Mouse (Mus musculus): ENCODE measurements around the gene Sgsm2.

The Sgsm2 gene

DNA sequence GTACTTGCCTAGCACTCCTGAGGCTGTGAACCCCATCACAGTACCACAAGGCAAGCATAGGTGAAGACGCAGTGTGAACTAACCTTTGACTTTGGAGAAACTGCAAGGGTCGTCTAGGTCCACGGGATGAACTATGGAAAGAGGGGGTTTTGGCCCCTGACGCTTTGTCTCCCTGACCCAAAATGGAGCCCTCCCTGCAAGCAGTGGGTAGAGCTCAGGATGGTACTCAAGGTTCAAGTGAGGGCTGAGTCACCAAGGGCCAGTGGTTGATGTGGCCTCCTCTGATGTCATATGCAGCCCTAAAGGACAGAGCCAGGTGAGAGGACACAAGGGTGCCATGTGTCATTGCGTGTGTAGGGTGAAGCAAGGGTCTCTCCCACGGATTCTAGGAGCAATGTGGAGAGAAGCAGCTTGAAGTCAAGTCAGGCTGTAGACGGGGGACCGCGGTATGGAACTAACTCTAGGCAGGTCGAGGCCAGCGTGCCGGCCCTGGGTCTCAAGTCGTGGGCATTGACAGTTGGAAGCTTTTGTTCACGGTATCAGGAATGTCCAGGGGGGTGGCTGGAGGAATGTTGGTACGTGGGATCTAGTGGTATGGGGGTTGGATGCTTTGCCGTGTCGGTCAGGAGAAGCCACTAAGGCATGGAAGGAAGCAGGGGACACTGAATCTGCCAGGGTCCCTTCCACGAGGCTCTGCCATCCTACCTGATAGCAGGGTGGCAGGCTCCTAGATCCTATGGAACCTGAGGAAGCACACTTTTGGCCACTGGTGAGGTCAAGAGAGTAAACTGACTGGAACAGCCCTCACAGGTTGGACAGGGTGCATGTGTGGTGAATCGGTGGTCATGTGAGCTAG, 56.8 kb downstream of the Sgsm2 start:
- DNase-seq = peak; percentile 46

DNA sequence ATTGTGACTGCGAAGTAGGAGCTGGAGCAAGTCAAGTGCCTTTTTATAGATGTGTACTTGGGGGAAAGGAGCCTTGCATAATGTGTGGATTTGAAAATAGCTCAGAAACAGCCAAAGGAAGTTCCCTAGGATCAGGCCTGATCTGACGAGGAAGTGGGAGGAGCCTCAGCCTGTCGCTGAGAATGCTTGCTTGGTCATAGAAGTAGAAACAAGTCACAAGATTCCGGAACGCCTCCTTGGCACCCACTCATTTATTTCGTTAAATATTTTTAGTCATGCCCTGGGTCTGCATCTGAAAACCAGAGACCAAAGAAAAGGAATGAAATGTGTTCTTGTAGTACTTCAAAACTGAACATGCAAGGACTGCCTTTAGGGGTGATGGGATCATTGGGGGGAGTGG, 57.9 kb downstream of the Sgsm2 start:
- DNase-seq = peak; percentile 78

DNA sequence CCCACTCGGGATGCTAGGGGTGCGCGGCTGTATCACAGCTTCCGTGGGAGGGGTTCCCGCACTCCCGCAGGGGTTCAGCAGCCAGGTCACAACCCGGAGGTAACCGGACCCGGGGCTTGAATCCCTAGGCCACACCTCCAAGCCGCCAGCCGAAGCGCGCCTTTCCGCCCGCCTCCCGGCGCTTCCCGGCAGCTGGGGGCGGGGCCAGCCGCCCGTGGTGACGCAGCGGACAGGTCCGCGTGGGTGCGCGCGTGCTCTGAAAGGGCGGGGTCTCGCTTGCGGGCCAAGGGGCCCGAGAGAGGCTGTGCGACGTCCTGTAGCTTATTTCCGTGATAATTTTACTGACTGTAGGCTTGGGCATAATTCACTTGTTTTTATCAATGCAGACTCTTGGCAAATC, 58.4 kb downstream of the Sgsm2 start:
- DNase-seq = peak; percentile 95

DNA sequence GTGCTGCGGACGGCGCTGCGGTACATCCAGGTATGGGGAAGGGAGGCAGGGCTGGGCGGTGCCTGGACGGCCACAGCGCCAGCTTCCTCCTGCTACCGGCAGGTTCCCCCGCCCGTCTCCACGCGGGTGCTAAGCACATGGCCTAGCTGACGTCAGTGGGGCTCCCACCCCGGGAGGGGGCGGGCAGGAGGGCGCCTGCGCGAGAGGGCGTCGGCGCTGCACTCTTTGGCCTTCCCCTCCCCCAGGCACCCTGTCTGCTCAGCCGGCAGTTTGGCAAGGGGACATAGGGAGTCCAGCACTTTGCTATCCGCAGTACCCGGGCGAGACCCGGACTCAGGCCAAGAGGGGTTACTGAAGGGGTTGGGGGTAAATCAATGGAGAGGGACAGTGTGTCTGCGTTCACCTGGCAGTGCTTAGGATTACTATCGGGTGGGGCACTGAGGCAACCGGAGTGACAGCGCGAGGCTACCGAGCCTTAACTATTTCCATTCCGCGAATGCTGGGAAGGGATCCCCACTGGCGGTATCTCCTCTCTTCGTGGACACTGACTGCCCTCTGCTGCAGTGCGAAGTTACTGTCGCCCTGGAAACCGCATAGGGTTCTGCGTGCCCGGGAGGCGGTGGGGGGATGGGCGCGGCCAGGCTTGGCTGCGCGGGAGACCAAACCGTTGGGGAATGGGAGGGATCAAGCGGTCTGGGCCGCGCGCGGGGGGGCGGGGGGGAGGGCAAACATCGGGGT, 59.0 kb downstream of the Sgsm2 start:
- peak; percentile 96 for DNase-seq

DNA sequence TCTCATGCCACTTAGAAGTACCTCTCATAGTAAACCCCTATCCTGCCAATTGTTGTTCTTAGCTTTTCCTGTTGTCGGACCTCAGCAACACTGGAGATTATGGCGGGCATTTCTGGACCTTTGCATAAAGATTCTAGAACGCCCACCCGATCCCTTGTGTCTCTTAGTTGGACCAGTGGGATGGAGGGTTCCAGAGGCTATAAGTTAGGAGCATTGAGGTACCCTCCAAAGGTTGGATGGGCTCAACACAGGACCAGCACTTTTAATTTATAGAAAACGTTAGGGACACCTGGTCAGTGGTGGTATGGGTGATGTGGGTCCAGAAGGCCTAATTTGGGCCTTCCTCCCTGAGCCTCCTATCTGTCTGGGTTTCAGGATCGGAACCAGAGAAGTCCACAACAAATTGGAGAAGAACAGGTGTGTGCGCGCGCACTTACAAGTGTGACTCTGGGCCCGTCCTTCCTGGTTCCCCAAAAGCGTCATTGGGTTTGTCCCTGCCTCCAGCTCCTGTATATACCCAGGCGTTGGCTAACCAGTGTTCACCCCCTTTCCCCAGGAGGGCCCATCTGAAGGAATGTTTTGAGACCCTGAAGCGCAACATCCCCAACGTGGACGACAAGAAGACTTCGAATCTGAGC, 59.7 kb downstream of the Sgsm2 start:
- DNase-seq = no peak

DNA sequence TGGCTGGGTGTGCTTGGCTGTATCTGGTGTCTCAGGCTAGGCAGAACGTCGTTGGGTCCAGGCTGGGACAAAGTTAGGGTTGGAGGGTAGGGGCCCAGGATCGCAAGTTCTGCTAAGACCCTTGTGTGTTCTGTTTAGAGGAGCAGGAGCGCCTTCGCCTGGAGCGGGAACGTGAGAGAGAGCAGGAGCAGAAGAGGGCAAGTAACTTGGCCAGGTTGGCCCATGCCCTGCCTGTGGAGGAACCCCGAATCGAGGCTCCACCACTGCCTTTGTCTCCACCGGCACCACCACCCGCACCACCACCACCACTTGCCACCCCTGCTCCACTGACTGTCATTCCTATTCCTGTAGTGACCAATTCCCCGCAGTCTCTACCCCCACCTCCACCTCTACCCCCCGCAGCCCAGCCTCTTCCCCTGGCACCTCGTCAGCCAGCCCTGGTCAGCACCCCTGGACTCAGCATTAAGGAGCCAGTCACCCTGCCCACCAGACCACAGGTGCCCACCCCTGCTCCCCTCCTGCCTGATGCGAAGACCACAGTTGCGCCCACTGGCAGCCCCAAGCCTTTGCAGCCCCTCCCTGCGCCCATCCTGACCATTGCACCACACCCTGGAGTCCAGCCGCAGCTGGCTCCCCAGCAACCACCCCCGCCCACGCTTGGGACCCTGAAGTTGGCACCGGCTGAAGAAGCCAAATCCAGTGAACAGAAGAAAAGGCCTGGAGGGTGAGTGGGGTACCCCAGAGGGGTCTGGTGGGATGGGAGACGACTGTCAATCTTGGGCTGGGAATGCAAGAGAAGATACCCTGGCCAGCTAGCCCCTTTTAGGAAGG, 60.4 kb downstream of the Sgsm2 start:
- peak; percentile 69 for DNase-seq

DNA sequence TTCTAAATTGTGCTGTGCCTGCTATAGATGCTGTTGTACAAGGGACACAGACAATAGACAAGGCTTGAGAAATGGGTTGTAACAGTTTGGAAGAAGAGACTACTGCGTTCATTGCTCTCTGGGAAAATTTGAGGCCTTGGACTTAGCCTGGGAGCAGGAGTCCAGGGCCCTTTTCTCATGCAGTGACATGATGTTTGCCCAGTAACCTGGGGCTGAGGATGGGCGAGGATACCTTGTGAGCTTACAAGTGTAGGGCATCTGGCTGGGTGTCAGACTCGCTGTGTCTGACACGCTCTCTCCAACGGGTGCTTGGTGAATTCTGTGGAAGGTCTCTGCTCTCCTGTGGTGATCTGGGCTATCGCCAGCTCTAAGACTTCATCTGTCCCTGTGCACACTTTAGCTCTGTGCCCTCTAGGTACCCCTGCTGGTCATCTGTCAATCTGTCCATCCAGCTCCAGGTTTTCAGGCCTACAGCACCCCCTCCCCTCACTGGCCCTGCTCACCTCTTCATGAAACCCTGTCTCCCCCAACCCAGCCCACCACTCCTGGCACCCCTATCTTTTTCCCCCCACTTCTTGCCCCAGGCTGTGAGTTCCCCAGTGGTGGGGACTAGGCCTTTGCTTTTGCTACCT, 61.2 kb downstream of the Sgsm2 start:
- DNase-seq = peak; percentile 61

DNA sequence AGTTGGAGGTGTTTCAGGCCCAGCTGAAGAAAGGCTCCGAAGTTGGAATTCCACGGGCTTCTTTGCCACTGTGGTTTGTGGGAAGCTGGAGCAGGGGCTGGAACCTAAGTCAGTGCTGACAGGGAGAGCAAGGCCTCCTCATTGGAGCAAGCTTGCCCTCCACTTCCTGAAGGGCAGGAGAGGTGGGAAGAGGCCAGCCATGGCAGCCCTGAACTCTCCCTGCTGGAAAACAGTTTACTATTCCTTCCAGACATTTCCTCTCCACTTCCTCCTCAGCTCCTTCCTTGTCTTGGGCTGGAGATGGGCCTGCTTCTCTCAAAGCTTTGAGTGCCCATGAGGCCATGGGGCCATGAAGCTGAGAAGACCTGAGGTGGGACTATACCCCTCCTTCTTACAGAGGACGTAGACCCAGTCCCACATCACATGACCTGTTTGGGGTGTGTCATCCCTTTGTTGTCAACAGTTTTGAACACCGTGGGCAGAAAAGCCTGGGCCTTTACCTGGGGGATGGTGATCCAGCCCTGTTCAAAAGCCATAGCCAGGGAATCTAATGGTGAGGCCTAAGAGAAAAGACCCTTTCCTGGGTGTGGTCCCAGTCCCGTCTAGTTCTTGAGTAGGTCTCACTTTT, 62.1 kb downstream of the Sgsm2 start:
- DNase-seq = peak; percentile 46

DNA sequence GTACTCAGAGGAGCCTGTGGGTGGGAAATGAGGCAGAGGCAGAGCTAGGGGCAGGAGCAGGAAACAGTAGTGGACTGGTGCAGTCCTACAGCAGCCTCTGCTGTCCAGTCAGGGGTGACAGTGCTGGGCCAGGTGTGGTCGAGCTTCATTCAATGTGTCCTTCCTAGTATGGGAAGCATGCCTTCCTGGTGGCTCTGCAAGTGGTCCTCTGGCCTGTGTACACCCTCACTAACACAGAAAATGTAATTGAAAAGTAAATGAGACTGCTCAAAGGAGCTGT, 62.6 kb downstream of the Sgsm2 start:
- DNase-seq = no peak

DNA sequence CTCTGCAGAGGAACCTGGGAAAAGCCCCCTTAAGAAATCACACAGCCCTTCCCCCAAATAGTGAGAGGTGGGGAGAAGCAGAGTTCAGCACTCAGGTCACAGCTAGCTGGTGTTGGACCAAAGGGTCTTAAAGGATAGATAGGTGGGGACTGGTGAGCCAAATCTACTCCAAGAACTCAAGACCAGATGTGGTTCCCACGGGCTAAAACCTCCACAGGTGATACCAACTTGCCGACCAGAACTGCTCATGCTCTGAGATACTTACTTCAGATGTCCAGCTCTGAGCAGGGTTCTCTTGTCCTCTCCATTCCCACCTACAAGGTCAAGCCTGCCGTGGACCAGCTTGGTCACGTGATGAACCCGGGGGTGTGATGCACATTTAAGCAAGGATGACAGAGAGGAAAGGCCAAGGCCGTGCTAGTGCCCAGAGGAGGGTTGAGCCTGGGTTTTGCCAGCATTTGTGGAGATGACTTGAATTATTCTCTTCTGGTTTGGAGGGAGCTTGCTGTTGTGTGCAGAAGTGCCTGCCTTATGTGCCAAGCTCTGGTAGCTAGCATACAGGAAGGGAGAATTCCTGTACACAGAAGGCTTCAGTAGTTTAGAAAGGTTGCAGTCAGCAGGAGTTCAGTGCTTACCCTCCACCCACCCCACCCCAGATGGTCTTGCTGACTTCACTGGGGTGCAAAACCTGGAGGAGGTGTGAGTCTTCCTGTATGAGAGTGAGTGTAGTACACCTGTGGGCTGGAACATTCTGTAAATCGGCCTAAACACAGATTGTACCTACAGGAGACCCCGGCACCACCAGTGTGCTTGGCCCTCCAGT, 63.1 kb downstream of the Sgsm2 start:
- DNase-seq = peak; percentile 70

DNA sequence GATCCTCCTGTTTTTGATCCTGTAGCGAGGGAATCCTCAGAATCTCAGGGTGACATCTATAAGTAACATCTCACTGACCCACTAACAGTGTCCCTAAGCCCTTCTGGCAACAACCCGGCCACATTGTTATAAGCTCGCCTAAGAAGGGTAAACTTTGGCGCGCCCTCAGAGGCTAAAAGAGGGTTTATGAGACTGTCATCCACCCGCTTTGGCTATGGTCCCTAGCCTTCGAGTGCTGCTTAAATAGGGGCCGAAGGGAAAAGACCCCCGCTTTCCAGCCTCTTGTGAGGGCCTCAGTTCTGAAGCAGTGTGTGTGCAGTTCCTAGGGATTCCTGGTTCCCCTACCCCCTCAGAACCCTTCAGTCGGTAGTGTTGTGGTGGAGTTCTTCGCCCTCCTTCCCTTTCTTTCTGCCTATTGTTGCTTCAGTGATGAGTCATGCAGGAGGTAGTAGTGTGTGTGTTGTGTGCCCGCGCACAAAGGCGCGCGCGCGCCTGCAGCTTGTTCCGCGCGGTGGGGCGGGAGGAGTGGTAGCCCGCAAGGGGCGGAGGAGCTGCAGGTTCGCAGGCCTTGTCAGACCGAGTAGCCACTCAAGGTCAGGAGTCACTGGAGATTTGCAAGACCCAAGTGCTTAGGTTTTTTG, 64.2 kb downstream of the Sgsm2 start:
- peak; percentile 81 for DNase-seq

DNA sequence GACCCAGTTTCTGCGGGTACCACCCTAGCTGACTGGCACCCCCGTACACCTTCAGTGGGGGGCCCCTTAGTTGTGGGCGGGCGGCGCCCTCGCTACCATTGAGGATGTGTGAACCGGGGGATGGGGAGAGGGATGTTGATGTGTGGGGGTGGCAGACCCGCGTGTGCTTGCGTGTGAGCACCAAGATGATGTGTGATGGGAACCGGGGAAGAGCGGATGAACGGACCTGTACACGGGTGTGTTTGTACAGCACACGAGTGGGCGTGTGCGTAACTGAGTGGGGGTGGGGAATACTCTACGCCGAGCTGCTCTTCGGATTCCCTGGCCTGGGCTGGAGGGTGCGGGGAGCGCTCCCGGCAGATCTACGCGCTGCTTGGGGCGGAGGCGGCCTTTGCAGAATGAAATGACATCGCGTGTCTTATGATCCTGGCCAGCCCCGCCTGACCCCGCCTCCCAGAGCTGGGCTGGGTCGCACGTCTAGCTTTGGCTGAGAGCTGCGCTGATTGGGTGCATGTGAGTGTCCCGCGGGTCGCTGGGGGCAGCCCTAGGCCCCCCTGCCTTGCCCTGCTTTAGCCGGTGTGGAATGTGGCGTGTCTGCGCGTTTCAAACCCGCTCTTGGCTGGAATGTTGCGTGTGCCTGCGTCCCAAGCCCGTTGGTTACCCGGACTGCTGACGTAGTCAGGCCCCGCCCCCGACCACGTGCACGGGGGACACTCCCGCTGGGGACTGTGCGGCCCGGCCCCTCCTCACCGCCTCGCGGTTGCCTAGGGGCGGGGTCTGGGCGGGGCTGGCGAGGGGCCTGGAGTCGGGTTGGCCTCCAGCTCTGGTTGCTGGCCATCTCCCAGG, 65.0 kb downstream of the Sgsm2 start:
- peak; percentile 98 for DNase-seq

DNA sequence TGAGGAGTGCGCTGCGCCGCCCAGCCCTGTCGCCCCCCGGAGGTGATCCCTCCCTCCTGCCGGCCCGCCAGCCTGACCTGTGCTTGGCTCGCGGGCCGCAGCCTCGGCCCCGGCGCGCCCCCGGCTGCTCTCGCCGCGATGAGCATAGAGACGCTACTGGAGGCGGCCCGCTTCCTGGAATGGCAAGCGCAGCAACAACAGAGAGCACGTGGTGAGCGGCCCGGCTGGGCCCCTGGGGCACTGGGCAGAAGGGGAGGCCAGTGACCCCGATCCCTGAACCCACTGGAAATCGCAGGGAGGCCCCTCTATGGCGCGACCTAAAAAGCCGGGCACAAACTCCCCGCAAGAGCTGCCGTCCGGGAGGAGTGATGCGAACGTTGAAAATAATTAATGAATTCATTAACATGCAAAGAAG, 65.7 kb downstream of the Sgsm2 start:
- DNase-seq = peak; percentile 80

DNA sequence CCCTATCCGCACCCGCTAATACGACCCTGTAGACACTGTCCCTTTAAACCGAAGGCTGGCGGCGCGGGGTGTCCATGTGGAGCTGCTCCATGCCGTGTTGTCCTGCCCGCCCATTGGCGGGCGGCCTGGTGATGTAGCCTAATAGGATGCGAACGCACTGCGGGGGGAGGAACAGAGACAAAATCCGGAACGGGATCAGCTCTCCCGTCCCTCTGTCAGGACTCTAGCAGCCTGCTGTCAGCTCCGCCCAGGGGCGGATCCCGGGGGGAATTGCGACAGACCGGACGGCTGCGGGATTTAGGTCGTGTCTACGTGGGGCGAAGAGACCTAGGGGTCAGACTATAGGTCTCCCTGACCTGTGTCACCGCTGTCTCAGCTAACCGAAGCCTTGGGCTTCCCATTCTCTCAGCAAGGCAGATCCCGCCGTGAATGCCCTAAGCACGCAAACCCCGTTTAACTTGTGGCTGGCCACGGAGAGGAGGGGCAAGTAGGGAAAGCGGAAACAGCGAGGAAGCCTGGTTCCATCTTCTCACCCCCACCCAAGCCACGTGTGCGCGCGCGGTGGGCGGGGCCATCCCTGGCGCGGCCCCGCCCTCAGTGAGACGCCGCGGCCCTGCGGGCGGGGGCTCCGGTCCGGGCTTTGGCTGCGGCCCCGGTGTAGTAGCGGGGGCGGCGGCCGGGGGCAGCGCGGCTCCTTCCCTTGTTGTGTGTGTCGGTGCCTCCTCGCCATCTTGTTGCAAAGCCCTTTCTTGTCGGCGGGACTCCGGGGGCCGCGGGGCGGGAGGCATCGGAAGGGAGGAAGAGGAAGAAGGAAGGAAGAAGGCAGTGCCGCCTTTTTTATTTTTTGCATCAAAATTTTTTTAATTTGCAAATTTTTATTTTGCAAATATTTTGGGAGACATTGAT, 66.4 kb downstream of the Sgsm2 start, which contains the start of gene Mnt:
Gene Mnt, plus strand, starts transcription at position 665 of the 906 bp plus-strand sequence.
- DNase-seq = peak; percentile 100

DNA sequence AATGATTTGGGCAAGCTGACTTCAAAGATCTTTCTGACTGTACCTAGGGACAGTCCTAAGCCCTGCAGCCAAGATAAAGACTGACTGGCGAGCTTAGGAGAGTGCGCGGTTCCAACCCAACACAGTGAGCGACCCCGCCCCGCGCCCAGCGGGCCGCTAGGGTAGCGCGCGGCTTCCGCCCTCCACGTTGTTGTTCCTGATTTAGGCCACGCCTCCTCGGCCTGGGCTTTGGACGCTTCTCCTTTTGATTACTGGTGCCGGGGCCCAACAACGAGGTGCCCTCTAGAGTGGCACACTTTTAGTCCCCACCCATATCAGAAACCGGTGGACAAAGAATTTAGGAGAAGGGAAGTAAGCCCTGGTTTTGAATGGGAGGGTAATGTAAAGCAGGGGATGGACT, 67.0 kb downstream of the Sgsm2 start:
- DNase-seq = no peak

DNA sequence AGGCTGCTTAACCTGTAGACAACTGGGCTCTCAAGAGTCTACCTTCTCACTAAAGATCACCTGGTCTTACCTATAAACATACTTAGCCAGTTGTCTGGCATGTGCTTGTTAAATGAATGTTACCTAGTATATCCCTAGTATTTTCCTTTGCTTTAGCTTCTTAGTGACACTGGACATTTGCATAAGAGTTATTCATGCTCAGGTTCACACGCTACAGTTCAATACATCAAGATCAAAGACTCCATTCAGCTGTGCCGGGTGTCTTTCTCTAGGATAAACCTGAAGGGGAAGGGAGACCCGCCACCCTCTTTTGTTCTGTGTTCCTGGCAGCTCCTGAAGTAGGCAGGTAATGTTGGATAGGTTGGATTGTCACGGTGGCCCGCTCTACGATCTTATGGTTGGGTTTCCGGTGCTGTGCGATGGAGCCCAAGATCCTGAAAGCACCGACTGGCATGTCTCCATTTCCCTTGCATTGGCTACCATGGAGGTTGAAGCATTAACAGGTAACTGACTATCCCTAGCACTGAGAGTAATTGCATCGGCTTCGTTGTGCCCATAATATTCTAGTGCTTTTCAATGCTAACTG, 67.8 kb downstream of the Sgsm2 start:
- DNase-seq = peak; percentile 61

DNA sequence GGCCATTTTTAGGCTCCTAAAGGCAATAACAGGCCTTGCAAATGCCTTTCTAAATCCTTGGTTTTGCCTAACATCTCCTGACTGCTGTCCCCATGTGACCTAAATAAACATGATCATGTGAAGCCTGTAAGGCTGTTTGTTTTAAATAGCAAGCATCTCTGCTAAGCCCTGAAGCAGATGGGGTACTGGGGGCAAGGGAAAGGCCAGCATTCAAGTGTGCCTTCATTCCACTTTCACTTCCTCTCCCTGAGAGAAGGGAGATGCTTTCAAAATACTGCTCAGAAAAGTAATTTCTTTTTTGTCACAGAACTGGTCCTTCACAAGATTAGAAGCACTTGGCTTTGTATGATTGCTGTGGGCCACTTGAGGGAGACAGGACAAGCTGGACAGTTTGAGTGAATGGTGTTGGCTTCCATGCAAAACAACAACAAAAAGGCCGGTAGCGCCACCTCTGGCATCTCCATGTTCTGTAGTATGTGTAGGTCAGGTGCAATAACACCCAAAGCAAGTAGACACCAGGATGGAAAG, 68.4 kb downstream of the Sgsm2 start:
- DNase-seq = peak; percentile 58

Measured in cerebellum, adult 9-10 months (tissue).